Comparison of ENCODE assay signal across 13 mouse cellular contexts in genomic region chr8:42614077-42614476, GRCm38 (mm10).
DNase-seq lines count a peak whose midpoint lies in the region; ATAC-seq and TF ChIP-seq lines count a peak whose summit lies in the region.
"Had no signal": no experiment of that assay in that cellular context is flagged by ENCODE, and none has a peak within 500 bp of the region (broad histone marks: within the 10 kb centered on the region; RNA-seq: fewer than 3 reads in every experiment).

No protein-coding gene starts in this region.

- TF ChIP-seq EP300 in lung, postnatal 0 days (IDR thresholded peaks at IDR 0.05): no peak

- H3K27ac ChIP-seq in forebrain, embryonic 12.5 days: no peak overlapping the region
- no peak overlapping the region for H3K27ac ChIP-seq in forebrain, embryonic 15.5 days (replicated peaks)
- no peak overlapping the region for H3K27ac ChIP-seq in lung, postnatal 0 days (ENCODE audit: low read length)
- no peak overlapping the region for H3K27ac ChIP-seq in intestine, embryonic 16.5 days (ENCODE audit: low read length)
- H3K27ac ChIP-seq: intestine, embryonic 15.5 days; limb, embryonic 12.5 days had no signal

- H3K9ac ChIP-seq in forebrain, embryonic 12.5 days: no peak overlapping the region
- no peak overlapping the region for H3K9ac ChIP-seq in forebrain, embryonic 15.5 days (replicated peaks)
- no peak overlapping the region for H3K9ac ChIP-seq in lung, postnatal 0 days (replicated peaks; ENCODE audit: low read depth)
- no peak overlapping the region for H3K9ac ChIP-seq in intestine, embryonic 16.5 days (ENCODE audit: low read depth, low read length)
- H3K9ac ChIP-seq: intestine, embryonic 15.5 days; limb, embryonic 12.5 days had no signal

- intact Hi-C loops in left cerebral cortex, postnatal 4 days (cut with DNase I): no loop called here

- WGBS in forebrain, embryonic 12.5 days: 83% methylated on average over 6 of the region's 6 CpGs
- 83% methylated on average over 6 of the region's 6 CpGs for WGBS in forebrain, embryonic 15.5 days
- 51% methylated on average over 6 of the region's 6 CpGs for WGBS in lung, postnatal 0 days
- WGBS in intestine, embryonic 16.5 days: 79% methylated on average over 6 of the region's 6 CpGs

- no peaks in the 10 kb centered on the region for H3K27me3 ChIP-seq in forebrain, embryonic 12.5 days
- no peaks in the 10 kb centered on the region for H3K27me3 ChIP-seq in forebrain, embryonic 15.5 days
- H3K27me3 ChIP-seq in lung, postnatal 0 days (replicated peaks; ENCODE audit: insufficient read depth, low read length): no peaks in the 10 kb centered on the region
- H3K27me3 ChIP-seq in intestine, embryonic 16.5 days (replicated peaks; ENCODE audit: control insufficient read depth, insufficient read depth, low read length): no peaks in the 10 kb centered on the region
- H3K27me3 ChIP-seq: intestine, embryonic 15.5 days; limb, embryonic 12.5 days had no signal

- no peaks in the 10 kb centered on the region for H3K9me3 ChIP-seq in forebrain, embryonic 12.5 days
- no peaks in the 10 kb centered on the region for H3K9me3 ChIP-seq in forebrain, embryonic 15.5 days
- no peaks in the 10 kb centered on the region for H3K9me3 ChIP-seq in lung, postnatal 0 days (ENCODE audit: low read length)
- no peaks in the 10 kb centered on the region for H3K9me3 ChIP-seq in intestine, embryonic 16.5 days (ENCODE audit: control insufficient read depth, low read length)
- H3K9me3 ChIP-seq: intestine, embryonic 15.5 days; limb, embryonic 12.5 days had no signal

- no peak overlapping the region for H3K4me3 ChIP-seq in forebrain, embryonic 12.5 days (replicated peaks)
- no peak overlapping the region for H3K4me3 ChIP-seq in forebrain, embryonic 15.5 days
- no peak overlapping the region for H3K4me3 ChIP-seq in lung, postnatal 0 days (ENCODE audit: low read depth, low read length)
- no peak overlapping the region for H3K4me3 ChIP-seq in intestine, embryonic 16.5 days (ENCODE audit: low read length)
- H3K4me3 ChIP-seq: intestine, embryonic 15.5 days; limb, embryonic 12.5 days had no signal

- H3K4me2 ChIP-seq in forebrain, embryonic 12.5 days: no peak overlapping the region
- H3K4me2 ChIP-seq in forebrain, embryonic 15.5 days (replicated peaks): no peak overlapping the region
- H3K4me2 ChIP-seq in lung, postnatal 0 days (replicated peaks; ENCODE audit: low read depth, low read length): no peak overlapping the region
- no peak overlapping the region for H3K4me2 ChIP-seq in intestine, embryonic 16.5 days (ENCODE audit: low read depth, low read length)
- H3K4me2 ChIP-seq: intestine, embryonic 15.5 days; limb, embryonic 12.5 days; midbrain, embryonic 11.5 days had no signal

- peak; percentile 63 for DNase-seq in lung, postnatal 0 days (ENCODE audit: low spot score)
- no peak for DNase-seq in lung, postnatal 36 days
- DNase-seq in layer of hippocampus, adult 18-20 months (ENCODE audit: low spot score in 2 of 2): peak; percentile 51 to 80
- peak; percentile 8 for DNase-seq in left cerebral cortex, postnatal 4 days
- DNase-seq: adrenal gland, postnatal 36 days; cerebellum, adult 9-11 months had no signal

- H3K36me3 ChIP-seq in forebrain, embryonic 12.5 days (replicated peaks): no peaks in the 10 kb centered on the region
- H3K36me3 ChIP-seq in forebrain, embryonic 15.5 days: no peaks in the 10 kb centered on the region
- H3K36me3 ChIP-seq in lung, postnatal 0 days (ENCODE audit: insufficient read depth, low read length): no peaks in the 10 kb centered on the region
- no peaks in the 10 kb centered on the region for H3K36me3 ChIP-seq in intestine, embryonic 16.5 days (ENCODE audit: control insufficient read depth, insufficient read depth, low read length)
- H3K36me3 ChIP-seq: intestine, embryonic 15.5 days; limb, embryonic 12.5 days had no signal

- peak; percentile 49; the same call in 1 of the 2 replicates for ATAC-seq in forebrain, embryonic 12.5 days (ENCODE audit: low FRiP score)
- ATAC-seq in forebrain, embryonic 15.5 days (replicated peaks): no peak; the same call in 1 of the 2 replicates
- ATAC-seq in lung, postnatal 0 days: peak; percentile 74
- ATAC-seq in megakaryocyte progenitor cell, adult 5-6 weeks (replicated peaks; ENCODE audit: poor library complexity): no peak
- no peak for ATAC-seq in intestine, embryonic 16.5 days
- ATAC-seq: intestine, embryonic 15.5 days had no signal

- TF ChIP-seq CTCF in lung, postnatal 0 days (IDR thresholded peaks at IDR 0.05): no peak

- H3K4me1 ChIP-seq in forebrain, embryonic 12.5 days: no peaks in the 10 kb centered on the region
- no peaks in the 10 kb centered on the region for H3K4me1 ChIP-seq in forebrain, embryonic 15.5 days
- H3K4me1 ChIP-seq in lung, postnatal 0 days (ENCODE audit: insufficient read depth, low read depth, low read length): no peaks in the 10 kb centered on the region
- no peaks in the 10 kb centered on the region for H3K4me1 ChIP-seq in intestine, embryonic 16.5 days (ENCODE audit: control insufficient read depth, insufficient read depth, low read length)
- H3K4me1 ChIP-seq: intestine, embryonic 15.5 days; limb, embryonic 12.5 days had no signal

Comparison
In these comparisons a context has a peak if more than half of its experiments do, and no peak if none do; other contexts are left out.
1. ATAC-seq: peak in forebrain, embryonic 12.5 days (single experiment) and lung, postnatal 0 days (single experiment); none in forebrain, embryonic 15.5 days (single experiment), megakaryocyte progenitor cell, adult 5-6 weeks (single experiment) and intestine, embryonic 16.5 days (single experiment).